Mouse (Mus musculus): ENCODE measurements around the gene Mgat5. TPM values are rescaled to one million over a fixed set of nuclear protein-coding genes. Genes with fewer than 3 reads are reported as not detected.

The Mgat5 gene
- total RNA-seq, 2 experiments from 2014 or later, result 1.1 to 1.2 TPM

DNA sequence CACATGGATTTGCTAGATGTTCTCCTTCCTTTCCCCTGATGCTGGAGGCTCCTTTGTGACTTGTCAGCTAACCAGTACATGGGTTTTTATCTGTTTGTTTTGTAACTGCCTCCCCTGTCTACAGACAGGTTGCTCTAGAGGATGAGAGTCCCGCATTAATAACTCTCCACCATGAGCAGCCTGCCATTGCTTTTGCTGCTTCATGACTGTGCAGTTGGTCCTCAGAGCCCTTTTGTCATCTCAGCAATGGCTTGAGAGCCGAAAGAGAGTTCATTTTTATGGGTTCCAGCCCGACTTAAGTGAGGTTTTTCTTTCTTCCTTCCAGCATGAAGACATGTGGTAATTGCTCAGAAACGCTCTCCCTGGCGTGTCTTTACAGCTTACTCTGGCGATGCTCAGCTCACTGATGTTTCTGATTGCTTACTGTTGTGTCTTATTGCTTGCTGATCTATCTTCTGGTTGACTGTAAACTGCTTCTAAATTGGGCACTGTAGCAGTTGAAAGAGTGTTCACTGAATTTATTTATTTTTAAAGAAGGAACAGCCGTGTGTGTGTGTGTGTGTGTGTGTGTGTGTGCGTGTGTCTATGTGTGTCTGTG, 120.9 kb downstream of the Mgat5 start:
- intact Hi-C loops (cut with DNase I), result no loop called here
- DNase-seq, result no peak

- intact Hi-C loops (cut with DNase I), result no loop called here
- DNase-seq, result no peak
Observed at GRCm38 (mm10) chr1:127327773-127328172, 123.0 kb downstream of the Mgat5 start.

DNA sequence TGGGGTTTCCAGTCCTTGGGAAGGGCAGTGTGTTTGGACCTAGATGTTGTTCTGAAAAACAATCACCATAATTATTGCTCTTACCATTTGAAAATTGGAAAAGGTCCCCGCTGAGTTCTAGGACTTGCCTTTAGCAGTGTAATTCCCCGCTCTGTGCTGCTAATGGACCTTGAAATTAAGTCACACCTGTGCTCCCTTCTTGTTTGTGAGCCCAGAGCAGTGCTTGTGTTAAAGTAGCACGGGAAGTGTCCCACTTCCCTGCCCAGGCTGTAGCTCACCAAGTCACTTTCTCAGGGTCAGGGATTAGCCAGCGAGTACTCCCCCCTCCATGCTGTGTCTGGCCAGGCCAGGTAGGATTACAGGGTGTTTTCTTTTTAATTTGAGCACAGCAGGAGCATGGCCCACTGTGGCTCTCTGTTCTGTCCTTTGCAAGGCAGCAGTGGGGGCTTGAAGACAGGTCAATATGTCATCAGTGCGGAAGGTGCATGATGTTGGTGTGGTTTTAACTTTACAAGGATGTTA, 123.6 kb downstream of the Mgat5 start:
- intact Hi-C loops (cut with DNase I), result no loop called here
- no peak for DNase-seq

DNA sequence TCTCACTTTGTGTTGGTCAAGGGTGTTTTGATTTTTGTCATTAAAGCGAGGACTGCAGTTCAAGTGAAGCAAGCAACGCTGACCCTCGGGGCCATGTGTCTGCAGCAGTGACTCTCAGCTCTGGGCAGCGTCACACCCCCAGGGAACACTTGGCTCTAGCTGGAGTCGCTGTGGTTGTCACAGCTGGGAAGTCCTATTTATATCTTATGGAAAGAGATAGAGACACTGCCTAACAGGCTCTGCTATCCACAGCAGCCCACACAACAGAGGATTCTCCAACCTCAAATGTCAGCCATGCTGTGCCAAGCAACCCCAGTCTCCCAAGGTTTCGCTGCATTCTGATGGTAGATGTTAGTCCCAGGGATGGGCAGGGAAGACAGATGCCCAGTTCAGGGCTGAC, 125.0 kb downstream of the Mgat5 start:
- intact Hi-C loops (cut with DNase I), result loop anchor here (10.0 kb wide), 1 partner anchor 125 kb away; the partner anchor contains the start of gene Mgat5
- DNase-seq, result no peak

GRCm38 (mm10) chr1:127337740-127338139, 132.9 kb downstream of the Mgat5 start:
- no peak for DNase-seq
- intact Hi-C loops (cut with DNase I), result loop anchor here (10.0 kb wide), 1 partner anchor 133 kb away; the partner anchor contains the start of gene Mgat5

- DNase-seq, result peak; percentile 50 to 54
- intact Hi-C loops (cut with DNase I), result loop anchor here (10.0 kb wide), 1 partner anchor 134 kb away; the partner anchor contains the start of gene Mgat5
Observed at GRCm38 (mm10) chr1:127338833-127339487, 134.1 kb downstream of the Mgat5 start.

- intact Hi-C loops (cut with DNase I), result no loop called here
- no peak for DNase-seq
Observed at GRCm38 (mm10) chr1:127340296-127340695, 135.5 kb downstream of the Mgat5 start.

DNA sequence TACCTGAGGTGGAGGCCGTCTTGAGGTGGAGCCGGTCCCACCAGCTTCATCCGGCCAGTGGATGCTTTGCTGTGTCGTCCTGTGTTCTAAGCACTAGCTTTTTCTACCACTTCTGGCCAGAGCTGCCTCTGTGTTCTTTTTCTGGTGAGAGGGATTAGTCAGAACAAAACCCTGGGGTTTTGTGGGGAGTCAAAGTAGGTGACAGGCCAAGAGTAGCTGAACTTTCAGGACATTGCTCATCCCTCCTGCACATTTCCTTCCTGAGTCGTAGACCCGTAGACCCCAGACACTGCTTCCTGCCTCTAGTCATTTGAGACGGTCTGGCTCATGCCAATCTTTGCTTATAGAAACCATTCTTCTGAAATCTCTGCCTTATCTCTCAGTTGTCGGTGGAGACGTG, 140.1 kb downstream of the Mgat5 start:
- no peak for DNase-seq
- intact Hi-C loops (cut with DNase I), result no loop called here

DNA sequence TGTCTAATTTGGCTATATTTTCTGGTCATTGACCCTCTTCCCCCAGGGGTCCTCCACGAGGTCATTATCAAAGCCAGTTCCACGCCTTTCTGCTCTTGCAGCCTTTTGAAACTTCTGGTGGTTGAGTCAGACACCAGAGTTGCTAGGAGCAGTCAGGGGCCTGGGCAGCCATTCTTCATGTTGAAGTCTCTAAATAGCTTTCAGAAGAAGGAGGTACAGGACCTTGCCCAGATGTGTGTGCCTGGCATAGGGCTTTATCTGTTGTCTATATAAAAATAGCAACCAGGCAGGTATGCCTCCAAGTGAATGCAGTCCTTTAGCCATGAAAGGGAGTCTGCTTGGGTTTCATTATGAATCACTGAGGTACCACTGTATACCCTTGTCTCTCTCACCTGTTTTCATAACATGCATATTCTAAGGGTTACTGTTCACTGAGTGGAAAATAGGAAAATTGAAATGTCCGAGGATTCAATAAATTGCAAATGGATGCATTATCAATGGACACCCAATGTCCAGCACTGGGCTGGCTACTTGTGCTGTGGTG, 141.9 kb downstream of the Mgat5 start:
- intact Hi-C loops (cut with DNase I), result no loop called here
- DNase-seq, result no peak

- DNase-seq, result no peak
- intact Hi-C loops (cut with DNase I), result no loop called here
Observed at GRCm38 (mm10) chr1:127347878-127348620, 143.2 kb downstream of the Mgat5 start.

DNA sequence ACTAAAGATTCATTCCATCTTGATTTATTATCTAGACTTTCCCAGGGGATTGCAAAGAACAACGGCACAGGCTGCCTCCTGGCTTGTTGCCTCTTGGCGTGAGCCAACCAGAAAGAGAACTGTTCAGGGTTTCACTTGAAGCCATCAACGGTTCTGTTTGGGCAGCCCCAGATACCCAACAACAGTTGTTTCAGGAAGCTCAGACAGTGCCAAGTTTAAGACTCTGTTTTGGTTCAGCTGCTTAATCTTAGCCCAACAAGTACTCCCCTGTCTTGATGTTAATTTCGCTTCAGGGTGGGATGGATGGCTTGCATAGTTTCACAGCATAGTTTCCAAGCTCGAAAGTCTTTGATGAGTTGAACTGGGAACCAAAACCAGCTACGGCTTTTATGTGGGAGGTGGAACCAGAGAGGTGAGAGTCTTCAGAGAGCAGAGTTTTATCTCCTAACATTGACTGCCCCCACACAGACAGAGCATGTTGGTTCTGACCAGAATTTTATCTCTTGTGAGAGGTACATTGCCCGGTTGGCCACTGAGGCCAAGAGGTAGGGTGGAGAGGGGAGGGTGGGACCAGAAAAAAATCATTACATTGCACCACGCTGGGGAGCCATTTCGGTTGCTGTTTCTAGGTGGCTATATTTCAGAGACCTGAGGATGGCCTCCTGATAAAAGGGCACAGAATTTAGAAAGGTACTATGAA, 144.0 kb downstream of the Mgat5 start:
- DNase-seq, result no peak
- intact Hi-C loops (cut with DNase I), result no loop called here

DNA sequence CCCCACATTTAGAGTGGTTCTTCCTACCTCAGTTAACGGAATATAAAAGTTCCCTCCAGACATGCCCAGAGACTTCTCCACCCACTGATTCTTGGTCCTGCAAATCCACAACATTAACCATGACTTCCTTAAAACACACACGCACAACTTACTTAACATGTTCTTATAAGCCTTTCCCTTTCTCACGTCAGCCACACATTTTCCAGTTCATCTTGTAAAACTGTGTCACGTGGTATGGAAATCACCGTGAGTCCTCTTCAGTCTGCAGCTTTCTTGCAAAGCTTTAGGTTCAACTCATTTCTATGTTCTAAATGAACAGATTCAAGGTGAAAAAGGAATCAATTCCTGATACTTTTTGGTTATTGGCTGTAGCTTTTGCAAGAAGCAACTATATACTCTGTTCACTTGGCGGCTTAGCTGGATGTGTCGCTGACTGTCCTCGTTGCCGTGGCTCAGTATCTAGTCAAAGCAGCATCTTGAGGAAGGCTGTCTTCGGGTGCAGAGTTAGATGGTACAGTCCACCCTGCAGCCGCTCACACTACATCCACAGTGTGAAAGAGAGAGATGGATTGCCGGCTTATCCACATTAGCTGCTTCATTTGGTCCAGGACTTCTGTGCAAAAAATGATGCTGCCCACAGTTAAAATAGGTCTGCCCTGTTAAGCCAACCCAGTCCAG, 146.7 kb downstream of the Mgat5 start:
- no peak for DNase-seq
- intact Hi-C loops (cut with DNase I), result no loop called here

- intact Hi-C loops (cut with DNase I), result no loop called here
Observed at GRCm38 (mm10) chr1:127352131-127352793, 147.4 kb downstream of the Mgat5 start.

DNA sequence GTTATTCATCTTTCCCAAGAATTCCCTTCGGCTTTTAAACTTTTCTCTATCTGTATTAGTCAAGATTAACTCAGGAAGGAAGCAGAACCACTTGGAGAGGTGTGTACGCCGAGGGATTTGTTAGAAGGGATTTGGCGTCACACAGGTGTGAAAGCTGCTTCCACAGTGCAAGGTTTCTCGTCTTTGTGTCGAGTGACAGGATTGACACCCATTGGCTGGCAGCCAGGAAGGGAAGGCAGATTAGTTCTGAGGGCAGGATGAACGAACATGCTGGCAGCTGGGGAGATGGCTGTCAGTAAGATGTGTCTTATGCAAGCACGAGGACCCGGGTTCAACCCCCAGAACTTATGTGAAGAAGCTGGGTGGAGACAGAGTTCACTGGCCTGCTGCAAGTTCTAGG, 148.6 kb downstream of the Mgat5 start:
- intact Hi-C loops (cut with DNase I), result no loop called here
- DNase-seq, result no peak

More at GRCm38 (mm10) chr1:127352131-127352793, 147.4 kb downstream of the Mgat5 start:
- DNase-seq, result no peak

DNA sequence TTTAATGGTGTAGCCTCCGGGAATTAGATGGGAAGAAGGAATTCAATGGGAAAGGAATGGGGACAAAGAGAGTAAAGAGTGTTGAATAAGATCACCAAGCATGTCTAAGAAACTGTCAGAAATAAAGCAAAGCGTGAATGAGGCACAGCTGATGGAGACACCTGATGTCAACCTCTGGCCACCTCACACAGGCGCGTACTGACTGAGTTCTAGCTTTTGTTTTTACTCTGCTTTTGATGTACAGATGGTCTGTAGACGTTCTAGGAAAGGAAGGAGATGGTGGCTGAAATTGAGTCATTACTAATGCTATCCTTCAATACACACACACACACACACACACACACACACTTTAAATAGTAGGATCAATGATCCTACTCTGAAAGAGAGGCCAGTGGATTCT, 149.3 kb downstream of the Mgat5 start:
- intact Hi-C loops (cut with DNase I), result no loop called here
- no peak for DNase-seq

- no peak for DNase-seq
- intact Hi-C loops (cut with DNase I), result no loop called here
Observed at GRCm38 (mm10) chr1:127355034-127355433, 150.2 kb downstream of the Mgat5 start.

DNA sequence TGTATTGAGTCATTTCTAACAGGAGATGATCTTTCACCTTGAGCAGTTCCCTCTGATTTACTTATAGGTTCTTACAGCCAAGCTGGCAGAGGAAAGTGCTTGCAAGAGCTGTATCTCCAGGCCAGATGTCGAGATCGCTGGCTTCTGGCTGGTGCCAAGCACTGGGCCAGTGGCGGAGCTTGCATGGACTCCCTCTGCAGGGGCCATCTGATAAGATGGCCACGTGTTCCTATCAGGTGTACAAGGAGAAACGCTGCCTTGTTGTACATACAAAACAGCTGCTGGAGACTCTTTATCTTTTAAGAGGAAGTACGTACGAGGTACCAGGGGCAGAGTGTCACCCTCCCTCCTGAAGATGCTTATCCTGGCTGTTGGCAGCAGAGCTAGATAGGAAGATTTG, 158.8 kb downstream of the Mgat5 start:
- intact Hi-C loops (cut with DNase I), result no loop called here
- DNase-seq, result no peak

- intact Hi-C loops (cut with DNase I), result no loop called here
- DNase-seq, result no peak
Observed at GRCm38 (mm10) chr1:127365706-127366105, 160.9 kb downstream of the Mgat5 start.

DNA sequence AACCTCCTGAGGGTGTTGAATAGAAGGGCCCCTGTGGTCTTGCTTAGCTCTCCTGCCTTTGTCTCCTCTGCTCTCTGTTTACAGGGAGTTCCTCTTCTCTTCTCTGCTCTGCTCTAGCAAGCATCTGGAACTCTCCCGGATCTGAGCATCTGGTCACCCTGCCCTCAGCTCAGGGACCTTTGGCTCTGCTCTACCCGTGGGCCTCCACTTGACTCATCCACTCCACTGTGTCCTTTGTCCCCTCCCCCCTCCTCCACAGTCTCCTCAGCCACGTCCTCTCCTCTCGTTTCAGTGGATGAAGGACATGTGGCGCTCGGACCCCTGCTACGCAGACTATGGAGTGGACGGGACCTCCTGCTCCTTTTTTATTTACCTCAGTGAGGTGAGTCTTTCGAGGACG, 161.3 kb downstream of the Mgat5 start:
- intact Hi-C loops (cut with DNase I), result no loop called here
- no peak for DNase-seq

All from gastrocnemius, postnatal 36 days (tissue).